Mouse (Mus musculus): ENCODE measurements at regions not wholly inside any gene's neighbourhood (a gene's known extent, or its start where the extent isn't known, plus 50 kb on each side); places are given as distances from the start of the nearest gene placed in this dataset.

GRCm38 (mm10) chr4:124498043-124498442 lies 112.6 kb downstream of the 3100002H09Rik start:
- no peak for TF ChIP-seq CTCF (IDR thresholded peaks at IDR 0.05; ENCODE audit: control insufficient read depth, insufficient read depth, insufficient read length)
- no peak for TF ChIP-seq MAX (IDR thresholded peaks at IDR 0.05)

Data from C2C12 (cell line).